Mouse (Mus musculus): ENCODE results near the gene Chil6. TPM values are rescaled to one million over a fixed set of nuclear protein-coding genes. Genes with fewer than 3 reads are reported as not detected.

The Chil6 gene
- total RNA-seq (2015) = not detected in 2 replicates
- total RNA-seq (2017) = not detected in 2 replicates

DNA sequence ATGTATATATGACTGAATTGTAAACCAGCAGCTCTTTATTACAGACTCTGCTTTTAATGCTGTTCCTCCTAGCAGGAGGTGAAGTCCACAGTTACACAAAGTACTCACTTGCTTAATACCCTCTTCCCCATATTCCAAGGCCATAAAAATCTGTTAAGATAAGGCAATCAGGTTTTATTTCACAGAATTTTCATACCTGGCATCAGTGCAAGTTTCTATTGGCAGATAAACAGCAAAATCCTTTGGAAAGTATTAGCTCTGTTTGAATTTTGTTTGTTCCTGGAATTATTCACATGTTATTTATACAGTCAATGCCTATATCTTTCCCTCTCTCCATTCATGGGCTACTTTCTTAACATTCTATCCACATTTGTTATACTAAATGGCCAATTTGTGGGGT is at the start of gene Chil6:
Chil6 (minus strand) TSS at position 101 of the 400 bp plus-strand sequence.
- no peak for ATAC-seq (ENCODE audit: poor library complexity, severe bottlenecking)

DNA sequence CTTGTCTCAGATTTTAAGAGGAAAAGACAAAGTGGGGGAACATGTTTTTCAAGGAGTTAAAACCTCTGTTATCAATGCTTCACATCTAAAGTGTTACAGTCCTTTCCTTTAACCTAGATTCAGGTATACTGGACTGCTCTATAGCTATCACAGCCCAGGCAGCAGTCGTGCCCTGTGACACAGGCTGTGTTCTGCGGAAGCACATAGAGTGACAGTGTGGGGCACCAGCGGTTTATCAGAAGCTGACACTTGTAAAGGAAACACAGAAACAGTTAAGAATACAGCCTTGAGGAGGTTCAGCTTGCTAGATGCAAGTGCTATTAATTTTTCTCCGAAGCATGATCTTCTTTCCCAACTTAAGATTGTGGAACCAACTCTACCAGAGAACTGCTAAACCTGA is 46.6 kb upstream of the Chil6 start:
- ATAC-seq (ENCODE audit: poor library complexity, severe bottlenecking) = no peak

DNA sequence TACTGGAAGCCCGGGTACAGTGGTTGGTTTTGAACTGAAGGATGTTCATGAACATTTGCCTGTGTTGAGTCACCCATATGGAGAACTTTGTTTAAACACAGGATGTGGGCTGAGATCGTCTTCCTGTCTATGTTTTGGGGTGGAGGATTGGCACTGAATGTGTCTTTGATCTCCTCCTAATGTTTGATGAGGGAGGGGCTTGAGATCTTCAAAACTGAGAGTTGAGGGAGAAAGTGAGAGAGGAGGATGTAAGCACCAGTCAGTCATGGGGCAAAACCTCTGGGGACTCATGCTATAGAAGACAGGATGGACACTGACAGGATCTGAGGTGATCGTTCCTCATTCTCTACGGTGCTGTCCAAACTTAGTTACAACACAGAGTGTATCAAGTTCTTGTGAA is 43.6 kb upstream of the Chil6 start:
- peak; percentile 77 for ATAC-seq (ENCODE audit: poor library complexity, severe bottlenecking)

DNA sequence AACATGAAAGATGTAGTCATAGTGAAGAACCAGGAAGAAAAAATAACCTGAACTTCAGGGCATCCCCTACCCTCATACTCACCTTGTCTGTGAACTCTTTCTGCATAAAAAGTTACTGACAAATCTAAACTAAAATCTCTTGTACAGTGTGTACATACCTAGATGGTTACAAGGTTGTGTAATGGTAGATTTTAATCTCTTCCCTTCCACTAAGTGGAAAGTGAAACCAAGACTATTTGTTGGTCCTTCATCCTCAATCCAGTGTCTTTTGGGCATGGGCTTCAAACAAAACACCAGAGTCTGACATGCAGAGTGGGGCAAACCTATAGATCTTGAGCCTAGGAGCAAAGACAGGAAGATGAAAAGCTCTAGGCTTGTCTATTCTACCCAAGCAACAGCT is 43.0 kb upstream of the Chil6 start:
- ATAC-seq (ENCODE audit: poor library complexity, severe bottlenecking) = peak; percentile 25

DNA sequence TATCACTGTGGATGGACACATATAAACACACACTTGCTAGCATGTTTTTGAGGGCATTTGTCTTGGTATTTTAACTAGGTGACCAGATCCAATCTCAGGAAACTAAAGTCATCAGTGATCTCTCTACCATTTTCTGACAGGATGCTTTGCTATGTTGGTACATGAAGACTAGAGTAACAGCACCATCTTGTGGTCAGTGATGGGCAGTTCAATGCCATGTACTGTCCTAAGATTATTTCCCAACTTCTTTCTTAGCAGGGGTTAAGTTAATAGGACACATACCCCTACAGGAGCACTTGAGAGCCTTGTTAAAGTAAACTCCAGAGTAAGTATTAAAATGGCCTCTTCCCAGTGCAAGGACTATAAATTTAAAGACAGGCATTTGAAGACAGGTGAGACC is 42.6 kb upstream of the Chil6 start:
- peak; percentile 84 for ATAC-seq (ENCODE audit: poor library complexity, severe bottlenecking)

Other genes with a start within 250 kb of the Chil6 start
- 2,315 and 2,335 TPM in 2 replicates for gene Chil3, start 238.6 kb downstream of the Chil6 start, total RNA-seq (2015)
- 1,740 and 1,755 TPM in 2 replicates for gene Chil3, start 238.6 kb downstream of the Chil6 start, total RNA-seq (2017)
- 0.14 and 0.18 TPM in 2 replicates for gene Chil4, start 186.7 kb downstream of the Chil6 start, total RNA-seq (2015)
- 0.16 and 0.18 TPM in 2 replicates for gene Chil4, start 186.7 kb downstream of the Chil6 start, total RNA-seq (2017)
- 10.6 and 14.0 TPM in 2 replicates for gene Dennd2d, start 76.2 kb upstream of the Chil6 start, total RNA-seq (2015)
- 20.3 and 20.7 TPM in 2 replicates for gene Dennd2d, start 76.2 kb upstream of the Chil6 start, total RNA-seq (2017)
- 78.6 and 107 TPM in 2 replicates for gene Dram2, start 141.6 kb upstream of the Chil6 start, total RNA-seq (2015)
- 72.5 and 94.8 TPM in 2 replicates for gene Dram2, start 141.6 kb upstream of the Chil6 start, total RNA-seq (2017)
- 69.6 and 74.0 TPM in 2 replicates for gene Cept1, start 141.6 kb upstream of the Chil6 start, total RNA-seq (2015)
- gene Cept1, start 141.6 kb upstream of the Chil6 start, total RNA-seq (2017) = 104 and 122 TPM in 2 replicates

Data from megakaryocyte, adult 5-6 weeks (primary cell).